8 mouse cellular contexts compared by ENCODE assay signal in genomic region chr15:99664600-99665451, GRCm38 (mm10). TPM values are rescaled to one million over a fixed set of nuclear protein-coding genes. Genes with fewer than 3 reads are reported as not detected.
DNase-seq lines count a peak whose midpoint lies in the region; ATAC-seq and TF ChIP-seq lines count a peak whose summit lies in the region.

No protein-coding gene starts in this region.

- in situ Hi-C loops in Patski (cut with MboI; ENCODE audit: low pct_unique_long_range_greater_than_20kb): loop anchor here (5.0 kb wide), 1 partner anchor 68 kb away; no protein-coding TSS in a partner anchor

- H3K27me3 ChIP-seq in Patski: no peaks in the 10 kb centered on the region

- CTCF ChIA-PET in Patski (lab: Charles Lee): interaction anchor here (0.8 to 9.1 kb wide), 4 partner anchors 10 to 68 kb away, joined by 3 to 66 read pairs (median 4); no protein-coding TSS in a partner anchor

- TF ChIP-seq CTCF in Patski (IDR thresholded peaks at IDR 0.05): no peak

- no peak for DNase-seq in Patski (ENCODE audit: low read depth, low spot score)
- DNase-seq in c-Kit-positive CD71-positive TER-119-negative erythroid progenitor cells, embryonic 14.5 days (ENCODE audit: low read depth): peak; percentile 80
- DNase-seq in fibroblast of lung, adult 2 months (ENCODE audit: low read depth): peak; percentile 67
- DNase-seq in heart, postnatal 14 days: peak; percentile 51 to 58
- DNase-seq in layer of hippocampus, postnatal 14 days (ENCODE audit: low spot score in 2 of 2): peak; percentile 79 to 80
- peak; percentile 69 for DNase-seq in lung, postnatal 14 days
- DNase-seq in retina, embryonic 14.5 days (ENCODE audit: low spot score): peak; percentile 62

- POLR2A ChIA-PET in Patski (lab: Charles Lee): interaction anchor here (0.7 to 1.0 kb wide), 3 partner anchors 15 to 67 kb away, joined by 3 to 4 read pairs (median 3); no protein-coding TSS in a partner anchor

- peak; percentile 66 for ATAC-seq in Patski
- no peak for ATAC-seq in inflammation-experienced regulatory T-cells, adult 6 months

- intact Hi-C loops in heart, postnatal 14 days (cut with DNase I): loop anchor here (10.0 kb wide), 1 partner anchor 250 kb away; no protein-coding TSS in a partner anchor

RNA-seq across cellular contexts. Expression of gene Asic1, which starts 5.3 kb away (rescaled TPM):
- polyA plus RNA-seq in Patski (2021): 7.6 TPM
- total RNA-seq in heart, postnatal 14 days (2021): under 1 TPM; 0.29 to 0.74 TPM
- total RNA-seq in layer of hippocampus, postnatal 14 days (2021): 10 to 100 TPM; 37.3 to 41.3 TPM
- polyA plus RNA-seq in inflammation-experienced regulatory T-cells, adult 6 months (2017; shearing (Covaris generic)): under 1 TPM in 2 of 3 experiments, not detected in 1; 0.20 to 0.40 TPM

RNA-seq across cellular contexts. Expression of gene Racgap1, which starts 13.4 kb away (rescaled TPM):
- polyA plus RNA-seq in Patski (2021): 74.3 TPM
- 10 to 100 TPM in 1 of 2 experiments, 1 to 10 TPM in 1; 8.6 to 12.2 TPM for total RNA-seq in heart, postnatal 14 days (2021)
- total RNA-seq in layer of hippocampus, postnatal 14 days (2021): 1 to 10 TPM; 7.6 to 8.7 TPM
- polyA plus RNA-seq in inflammation-experienced regulatory T-cells, adult 6 months (2017; shearing (Covaris generic)): 100 to 1,000 TPM in 1 of 3 experiments, 10 to 100 TPM in 2; 18.4 to 106 (median 18.6) TPM

RNA-seq across cellular contexts. Expression of gene Smarcd1, which starts 37.1 kb away (rescaled TPM):
- polyA plus RNA-seq in Patski (2021): 46.8 TPM
- 10 to 100 TPM; 25.9 to 28.4 TPM for total RNA-seq in heart, postnatal 14 days (2021)
- 100 to 1,000 TPM in 1 of 2 experiments, 10 to 100 TPM in 1; 96.1 to 106 TPM for total RNA-seq in layer of hippocampus, postnatal 14 days (2021)
- polyA plus RNA-seq in inflammation-experienced regulatory T-cells, adult 6 months (2017; shearing (Covaris generic)): 10 to 100 TPM in 2 of 3 experiments, 1 to 10 TPM in 1; 8.4 to 15.5 (median 10.5) TPM

RNA-seq across cellular contexts. Expression of gene Gm17349, which starts 40.5 kb away (rescaled TPM):
- not detected for polyA plus RNA-seq in Patski (2021)
- total RNA-seq in heart, postnatal 14 days (2021): 1 to 10 TPM; 5.0 to 5.1 TPM
- total RNA-seq in layer of hippocampus, postnatal 14 days (2021): 1 to 10 TPM; 5.3 to 5.5 TPM
- polyA plus RNA-seq in inflammation-experienced regulatory T-cells, adult 6 months (2017; shearing (Covaris generic)): not detected

RNA-seq across cellular contexts. Expression of gene Gpd1, which starts 52.5 kb away (rescaled TPM):
- 2.9 TPM for polyA plus RNA-seq in Patski (2021)
- 10 to 100 TPM; 61.7 to 91.3 TPM for total RNA-seq in heart, postnatal 14 days (2021)
- total RNA-seq in layer of hippocampus, postnatal 14 days (2021): 10 to 100 TPM; 76.3 to 83.1 TPM
- under 1 TPM in 2 of 3 experiments, not detected in 1; 0.24 to 0.39 TPM for polyA plus RNA-seq in inflammation-experienced regulatory T-cells, adult 6 months (2017; shearing (Covaris generic))

Comparison
In these comparisons a context has a peak if more than half of its experiments do, and no peak if none do; other contexts are left out.
1. RNA of gene Asic1, which starts 5.3 kb away (total RNA-seq): 37.3 to 41.3 TPM in layer of hippocampus, postnatal 14 days; 0.29 to 0.74 TPM in heart, postnatal 14 days; every median in the first group is over 10 times any median in the second.